7 mouse cellular contexts compared by ENCODE assay signal in genomic region chr17:70751161-70751651, GRCm38 (mm10).
A peak's percentile ranks its signal among the peaks of the same experiment; 100 is the strongest.
DNase-seq lines count a peak whose midpoint lies in the region; ATAC-seq and TF ChIP-seq lines count a peak whose summit lies in the region.

No protein-coding gene starts in this region.

- peak; percentile 29 for ATAC-seq in heart, embryonic 15.5 days (replicated peaks; ENCODE audit: insufficient number of reproducible peaks, insufficient read depth, low FRiP score, low read depth)

- H3K4me1 ChIP-seq in heart, embryonic 15.5 days (replicated peaks), result peaks cover 42% of the 10 kb centered on the region
- H3K4me1 ChIP-seq in midbrain, embryonic 10.5 days, result peaks cover 63% of the 10 kb centered on the region

- H3K36me3 ChIP-seq in heart, embryonic 15.5 days, result no peaks in the 10 kb centered on the region
- no peaks in the 10 kb centered on the region for H3K36me3 ChIP-seq in midbrain, embryonic 10.5 days

- no peak for TF ChIP-seq POLR2A in brain, embryonic 14.5 days (IDR thresholded peaks at IDR 0.05; ENCODE audit: borderline replicate concordance, extremely low read depth, insufficient read depth, insufficient read length, poor library complexity, severe bottlenecking)

- intact Hi-C loops in left cerebral cortex, postnatal 4 days (cut with DNase I), result loop anchor here (5.0 kb wide), 1 partner anchor 216 kb away; no protein-coding TSS in a partner anchor

- no peak for TF ChIP-seq CTCF in brain, embryonic 14.5 days (IDR thresholded peaks at IDR 0.05; ENCODE audit: borderline replicate concordance, extremely low read depth, insufficient read depth, insufficient read length)

- peak; percentile 70 for DNase-seq in MN1 (ENCODE audit: low spot score)
- DNase-seq in brain, embryonic 14.5 days (ENCODE audit: low read depth), result peak; percentile 39
- peak; percentile 87 for DNase-seq in kidney, postnatal 10 days
- DNase-seq in midbrain, embryonic 10.5 days (ENCODE audit: low spot score), result peak; percentile 62
- DNase-seq in right cerebral cortex, postnatal 36 days (ENCODE audit: low spot score in 2 of 2), result no peak
- no peak for DNase-seq in left cerebral cortex, postnatal 4 days

- H3K4me2 ChIP-seq in heart, embryonic 15.5 days, result peak overlapping the region; percentile 78

- 2% methylated on average over 19 of the region's 19 CpGs for WGBS in heart, embryonic 15.5 days
- 3% methylated on average over 19 of the region's 19 CpGs for WGBS in midbrain, embryonic 10.5 days

- no peaks in the 10 kb centered on the region for H3K9me3 ChIP-seq in heart, embryonic 15.5 days (replicated peaks)
- no peaks in the 10 kb centered on the region for H3K9me3 ChIP-seq in midbrain, embryonic 10.5 days (replicated peaks)

- H3K4me3 ChIP-seq in heart, embryonic 15.5 days, result peak overlapping the region; percentile 57
- H3K4me3 ChIP-seq in midbrain, embryonic 10.5 days, result peak overlapping the region; percentile 52

- H3K9ac ChIP-seq in heart, embryonic 15.5 days, result peak overlapping the region; percentile 57

- H3K27me3 ChIP-seq in heart, embryonic 15.5 days, result no peaks in the 10 kb centered on the region
- H3K27me3 ChIP-seq in midbrain, embryonic 10.5 days (ENCODE audit: low read depth, poor library complexity, severe bottlenecking), result peaks cover 55% of the 10 kb centered on the region

- H3K27ac ChIP-seq in heart, embryonic 15.5 days, result peak overlapping the region; percentile 84
- H3K27ac ChIP-seq in midbrain, embryonic 10.5 days (replicated peaks), result peak overlapping the region; percentile 84

Comparison
In these comparisons a context has a peak if more than half of its experiments do, and no peak if none do; other contexts are left out.
1. DNase-seq: peak in MN1 (single experiment), brain, embryonic 14.5 days (single experiment), kidney, postnatal 10 days (single experiment) and midbrain, embryonic 10.5 days (single experiment); none in right cerebral cortex, postnatal 36 days (0 of 2) and left cerebral cortex, postnatal 4 days (single experiment).